Mouse (Mus musculus) naive thymus-derived CD4-positive, alpha-beta T cell, adult 5 months (primary cell): Measurements from ENCODE around the gene Ccdc51. TPM values are rescaled to one million over a fixed set of nuclear protein-coding genes. Genes with fewer than 3 reads are reported as not detected.

Source experiments
- polyA plus RNA-seq: library from polyadenylated mRNA; unstranded; fragments of 100-300 nt; shearing (Covaris generic); gene quantifications from one replicate; pipeline ENCODE4 v1.2.1, GENCODE M21; 2017

Gene Ccdc51
- polyA plus RNA-seq: 7.0 TPM

GRCm38 (mm10) chr9:109082124-109082800 lies at the start of gene Ccdc51, which contains the start of gene Tma7:
Gene Ccdc51, plus strand, starts transcription at chr9:109082493.
Gene Tma7, minus strand, starts transcription at chr9:109082587.

GRCm38 (mm10) chr9:109038086-109038895 lies 44.0 kb upstream of the Ccdc51 start, which contains the start of gene Shisa5:
Gene Shisa5, plus strand, starts transcription at chr9:109038565.

GRCm38 (mm10) chr9:109059136-109059903 lies 23.0 kb upstream of the Ccdc51 start, which contains the start of gene Trex1:
Gene Trex1, minus strand, starts transcription at chr9:109059734.

GRCm38 (mm10) chr9:109073661-109074573 lies 8.4 kb upstream of the Ccdc51 start, which contains the start of gene Atrip:
Gene Atrip, minus strand, starts transcription at chr9:109074124.

DNA sequence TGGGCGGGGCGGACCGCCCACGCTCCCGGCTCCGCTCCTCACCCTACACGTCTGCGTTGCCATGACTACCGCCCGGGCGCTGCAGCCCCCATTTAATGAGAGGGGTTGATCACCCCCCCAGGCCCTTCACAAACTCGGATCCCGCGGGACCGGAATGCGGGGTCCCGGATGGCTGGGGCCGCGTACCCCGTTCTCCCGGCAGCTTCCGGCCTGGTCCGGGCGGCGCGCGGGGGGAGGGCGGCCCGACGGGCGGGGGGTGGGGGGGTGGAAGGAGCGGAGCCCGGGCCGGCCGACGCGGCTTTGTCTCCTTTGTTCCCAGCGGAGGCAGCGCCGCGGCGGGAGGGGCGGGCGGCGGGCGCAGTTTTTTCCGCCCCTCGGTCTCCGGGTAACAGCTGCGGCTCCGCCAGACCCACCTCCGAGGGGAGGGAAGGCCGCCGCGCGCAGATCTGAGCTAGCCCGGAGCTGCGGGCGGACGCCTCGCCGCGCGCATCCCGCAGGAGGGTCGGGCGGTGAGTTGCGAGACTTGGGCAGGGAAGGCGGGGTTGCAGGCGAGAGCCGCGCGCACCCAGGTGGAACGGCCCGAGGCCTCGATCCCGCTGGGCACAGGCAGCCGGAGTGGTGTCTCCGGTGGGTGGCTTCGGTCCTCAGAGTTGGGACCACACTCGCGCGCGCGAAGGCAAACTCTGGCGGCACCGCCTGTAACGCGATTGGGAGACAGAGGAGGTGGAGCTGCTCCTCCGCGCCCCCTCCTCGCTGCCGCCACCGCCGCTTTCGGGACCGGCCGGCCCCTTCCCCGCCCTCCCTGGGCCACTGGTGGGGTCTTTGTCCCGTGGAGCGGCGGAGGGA lies 13.1 kb downstream of the Ccdc51 start, which contains the start of gene Plxnb1:
Plxnb1 (plus strand) TSS at position 253 of the 846 bp plus-strand sequence.

Other genes starting within 250 kb of the Ccdc51 start
- gene Slc26a6, start 229.2 kb upstream of the Ccdc51 start, polyA plus RNA-seq: 12.1 TPM
- gene Tmem89, start 167.9 kb upstream of the Ccdc51 start, polyA plus RNA-seq: not detected
- 278 TPM for gene Uqcrc1, start 145.9 kb upstream of the Ccdc51 start, polyA plus RNA-seq
- 0.58 TPM for gene Col7a1, start 128.9 kb upstream of the Ccdc51 start, polyA plus RNA-seq
- not detected for gene Ucn2, start 96.5 kb upstream of the Ccdc51 start, polyA plus RNA-seq
- gene Pfkfb4, start 90.7 kb upstream of the Ccdc51 start, polyA plus RNA-seq: 9.0 TPM
- gene Shisa5, start 43.9 kb upstream of the Ccdc51 start, polyA plus RNA-seq: 3,039 TPM
- gene Trex1, start 22.8 kb upstream of the Ccdc51 start, polyA plus RNA-seq: 56.7 TPM
- gene Atrip, start 8.4 kb upstream of the Ccdc51 start, polyA plus RNA-seq: 20.9 TPM
- gene Tma7, start 94 bp downstream of the Ccdc51 start, polyA plus RNA-seq: 407 TPM
- 1.4 TPM for gene Plxnb1, start 12.9 kb downstream of the Ccdc51 start, polyA plus RNA-seq
- gene Fbxw21, start 79.5 kb downstream of the Ccdc51 start, polyA plus RNA-seq: not detected
- gene Fbxw13, start 113.5 kb downstream of the Ccdc51 start, polyA plus RNA-seq: not detected
- gene Fbxw20, start 152.3 kb downstream of the Ccdc51 start, polyA plus RNA-seq: not detected
- not detected for gene Fbxw14, start 205.2 kb downstream of the Ccdc51 start, polyA plus RNA-seq